Mouse (Mus musculus) left cerebral cortex, adult 18-20 months (tissue): ENCODE results near the gene Sh3gl2. TPM values are rescaled to one million over a fixed set of nuclear protein-coding genes. Genes with fewer than 3 reads are reported as not detected.

Experiments used
- DNase-seq, 2 experiments: peaks; one replicate each; pipeline ENCODE4 v3.0.0; 2021 to 2022; ENCODE audit warnings: low spot score in 2 of 2, mixed read lengths in 1 of 2
- total RNA-seq, 2 experiments: library from RNA; stranded (reverse); gene quantifications; 2 replicates each; pipeline ENCODE4 v1.2.3; 2021

Sh3gl2 gene
- total RNA-seq, 2 experiments from 2014 or later, result 252 to 272 TPM

- no peak for DNase-seq
These were observed 23.0 kb downstream of the Sh3gl2 start for GRCm38 (mm10) chr4:85227664-85228588.

GRCm38 (mm10) chr4:85228589-85228948, 23.6 kb downstream of the Sh3gl2 start:
- DNase-seq, result no peak

- DNase-seq, result no peak
These were observed 27.8 kb downstream of the Sh3gl2 start for GRCm38 (mm10) chr4:85232386-85233381.

GRCm38 (mm10) chr4:85241675-85242074, 36.7 kb downstream of the Sh3gl2 start:
- DNase-seq, result no peak

GRCm38 (mm10) chr4:85242562-85242961, 37.6 kb downstream of the Sh3gl2 start:
- DNase-seq, result no peak

- no peak for DNase-seq
These were observed 43.7 kb downstream of the Sh3gl2 start for GRCm38 (mm10) chr4:85248673-85249072.

GRCm38 (mm10) chr4:85250271-85250670, 45.3 kb downstream of the Sh3gl2 start:
- no peak for DNase-seq

- DNase-seq, result no peak
These were observed 45.9 kb downstream of the Sh3gl2 start for GRCm38 (mm10) chr4:85250786-85251185.

- no peak for DNase-seq
These were observed 51.0 kb downstream of the Sh3gl2 start for GRCm38 (mm10) chr4:85255771-85256389.

GRCm38 (mm10) chr4:85256461-85257202, 51.7 kb downstream of the Sh3gl2 start:
- DNase-seq, result no peak

- no peak for DNase-seq
These were observed 52.9 kb downstream of the Sh3gl2 start for GRCm38 (mm10) chr4:85257771-85258341.

GRCm38 (mm10) chr4:85260687-85261658, 56.0 kb downstream of the Sh3gl2 start:
- DNase-seq, result peak; percentile 69 to 72

GRCm38 (mm10) chr4:85262146-85262545, 57.2 kb downstream of the Sh3gl2 start:
- no peak for DNase-seq

GRCm38 (mm10) chr4:85262606-85263005, 57.7 kb downstream of the Sh3gl2 start:
- DNase-seq, result no peak

- no peak for DNase-seq
These were observed 62.5 kb downstream of the Sh3gl2 start for GRCm38 (mm10) chr4:85267456-85267855.

- DNase-seq, result no peak
These were observed 68.0 kb downstream of the Sh3gl2 start for GRCm38 (mm10) chr4:85272877-85273276.

GRCm38 (mm10) chr4:85273452-85273851, 68.5 kb downstream of the Sh3gl2 start:
- no peak for DNase-seq

GRCm38 (mm10) chr4:85283151-85283550, 78.2 kb downstream of the Sh3gl2 start:
- DNase-seq, result no peak

- DNase-seq, result no peak
These were observed 85.1 kb downstream of the Sh3gl2 start for GRCm38 (mm10) chr4:85289990-85290389.
